Mouse (Mus musculus) embryonic stem cell, embryonic (primary cell): ENCODE measurements around the gene Wdr25.
"Not testable (repeated sequence)": the region's sequence is repeated elsewhere in the genome, so short reads cannot be mapped to it uniquely, and the experiment has no call there.

Experiments
- CTCF ChIA-PET, 4 experiments: fragments of 300-600 bp in 2 of 4; fragments of 350-600 bp in 2 of 4; sonication (Branson Sonifier 250); formaldehyde crosslinking; loops; one replicate each; lab custom pipeline; 2022; ENCODE audit warnings: inconsistent platforms in 2 of 4; lab: Charles Lee
- POLR2A ChIA-PET, 4 experiments: fragments of 300-600 bp in 2 of 4; fragments of 350-600 bp in 2 of 4; sonication (Branson Sonifier 250); formaldehyde crosslinking; loops; one replicate each; lab custom pipeline; 2022; ENCODE audit warnings: antibody characterized with exemption in 4 of 4, inconsistent platforms in 1 of 4; lab: Charles Lee

The Wdr25 gene

DNA sequence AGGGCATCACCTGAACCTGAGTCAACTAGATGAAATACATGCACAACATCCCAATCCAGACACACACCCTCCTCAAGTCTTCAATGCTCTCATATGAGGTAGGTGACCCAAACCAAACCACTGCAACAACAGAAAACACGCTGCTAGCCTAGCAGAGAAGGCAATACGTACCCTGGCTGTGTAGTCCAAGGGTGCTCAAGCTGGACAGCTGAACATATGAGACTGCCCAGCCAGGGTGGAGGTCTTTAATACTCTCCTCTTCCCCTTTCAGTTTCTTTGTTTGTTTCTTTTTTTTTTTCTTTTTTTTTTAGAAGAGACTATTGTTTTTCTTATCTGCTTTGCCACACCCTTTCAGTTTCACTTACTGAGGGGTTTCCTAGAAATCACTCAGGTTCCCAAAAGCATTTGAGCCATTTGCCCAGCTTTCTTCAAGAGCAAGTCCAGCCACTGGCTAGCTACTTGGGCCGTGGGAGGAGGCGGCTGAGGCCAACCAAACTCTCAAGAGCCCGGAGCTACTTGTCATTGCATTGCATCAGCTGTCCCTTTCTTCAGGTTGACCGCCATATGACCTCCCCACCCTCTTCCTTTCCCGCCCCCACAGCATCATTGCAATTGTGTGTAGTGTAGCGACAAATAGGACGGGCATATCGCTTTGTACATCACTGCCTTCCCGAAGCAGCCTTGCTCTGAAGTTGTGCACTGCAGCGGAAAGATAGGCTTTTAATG, at the start of gene Wdr25:
TSS of gene Wdr25 (plus strand) at position 643 of the 726 bp plus-strand sequence.
- CTCF ChIA-PET, result interaction anchor here in 2 of 4 experiments (0.5 to 2.7 kb wide), 3 partner anchors 94 to 501 kb away, joined by 3 to 6 read pairs (median 3); no protein-coding TSS in a partner anchor
- POLR2A ChIA-PET, result interaction anchor here (0.7 to 3.4 kb wide), 27 partner anchors 9 to 1066 kb away, joined by 3 to 36 read pairs (median 5); partner anchors contain the start of genes Slc25a29 (in 1 of the 4), Slc25a47 (in 1 of the 4) and Yy1 (in 1 of the 4)

DNA sequence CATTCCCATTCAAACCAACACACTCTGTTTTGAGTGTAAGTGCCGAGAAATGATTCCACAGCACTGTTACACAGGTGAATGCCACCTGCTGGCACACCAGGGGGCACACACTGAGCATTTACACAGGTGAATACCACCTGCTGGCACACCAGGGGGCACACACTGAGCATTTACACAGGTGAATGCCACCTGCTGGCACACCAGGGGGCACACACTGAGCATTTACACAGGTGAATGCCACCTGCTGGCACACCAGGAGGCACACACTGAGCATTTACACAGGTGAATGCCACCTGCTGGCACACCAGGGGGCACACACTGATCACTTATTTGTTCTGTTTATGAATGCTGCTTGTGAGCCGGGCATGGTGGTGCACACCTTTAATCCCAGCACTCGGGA, 45.4 kb upstream of the Wdr25 start:
- POLR2A ChIA-PET, result interaction anchor here in 1 of 4 experiments (0.7 kb wide), 1 partner anchor 154 kb away, joined by 3 read pairs; no protein-coding TSS in a partner anchor
- CTCF ChIA-PET, result not testable (repeated sequence)

- ChIA-PET CTCF (interaction anchor here in 2 of 4 experiments (0.6 kb wide), 2 partner anchors 10 to 296 kb away, joined by 4 to 5 read pairs; no protein-coding TSS in a partner anchor), POLR2A (interaction anchor here in 2 of 4 experiments (0.8 to 1.5 kb wide), 2 partner anchors 9 to 45 kb away, joined by 3 to 5 read pairs; partner anchors contain the start of gene Wars (in 1 of the 2))
Observed at GRCm38 (mm10) chr12:108849488-108850022, 43.9 kb upstream of the Wdr25 start.

GRCm38 (mm10) chr12:108850129-108850528, 43.3 kb upstream of the Wdr25 start:
- ChIA-PET POLR2A (interaction anchor here in 2 of 4 experiments (0.6 to 1.5 kb wide), 2 partner anchors 44 to 564 kb away, joined by 3 to 5 read pairs; partner anchors contain the start of gene Wars (in 1 of the 2)), CTCF (no interaction called here)

DNA sequence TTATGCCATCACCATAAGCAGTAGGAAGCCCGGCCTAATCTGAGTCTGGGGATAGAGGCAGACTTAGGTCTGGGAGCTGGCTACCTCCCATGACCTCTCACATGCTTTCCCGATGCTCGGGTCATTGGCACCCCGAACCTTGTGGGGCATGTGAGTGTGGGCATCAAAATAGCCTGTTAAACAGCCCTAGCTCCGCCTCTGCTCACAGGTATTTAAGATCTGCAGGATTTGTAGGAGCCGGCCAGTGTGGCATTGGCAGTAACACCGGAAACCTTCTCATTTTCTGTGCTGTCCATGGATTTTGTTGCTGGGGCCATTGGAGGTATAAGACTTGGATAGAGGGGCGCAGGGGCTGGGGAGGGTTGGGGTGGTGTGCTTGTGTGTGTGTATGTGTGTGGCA, 42.5 kb upstream of the Wdr25 start:
- ChIA-PET CTCF (no interaction called here), POLR2A (interaction anchor here in 3 of 4 experiments (0.5 to 1.5 kb wide), 4 partner anchors 43 to 1081 kb away, joined by 3 to 5 read pairs (median 3); partner anchors contain the start of gene Wars (in 1 of the 3))

- ChIA-PET POLR2A (no interaction called here), CTCF (no interaction called here)
Observed at GRCm38 (mm10) chr12:108852822-108853221, 40.6 kb upstream of the Wdr25 start.

DNA sequence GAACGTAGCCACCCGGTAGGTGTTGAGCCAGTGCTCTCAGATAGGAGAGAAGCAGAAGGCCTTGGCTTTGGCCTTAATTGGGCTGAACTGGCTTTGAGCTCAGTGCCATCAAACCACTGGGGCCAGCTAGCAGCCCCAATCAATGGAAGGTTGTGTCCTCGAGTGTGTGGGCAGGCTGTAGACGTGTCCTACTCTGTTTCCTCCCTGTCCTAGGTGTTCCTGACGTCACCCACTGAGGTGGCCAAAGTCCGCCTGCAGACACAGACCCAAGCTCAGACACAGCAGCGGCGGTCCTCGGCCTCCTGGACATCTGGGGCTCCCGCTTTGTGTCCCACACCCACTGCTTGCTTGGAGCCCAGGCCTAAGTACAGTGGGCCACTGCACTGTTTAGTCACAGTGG, 38.4 kb upstream of the Wdr25 start:
- POLR2A ChIA-PET, result interaction anchor here in 2 of 4 experiments (0.9 to 1.5 kb wide), 5 partner anchors 10 to 52 kb away, joined by 3 to 6 read pairs (median 3); partner anchors contain the start of genes Slc25a29 (in 1 of the 2), Slc25a47 (in 1 of the 2), Wars (in 1 of the 2) and Wdr25 (in 1 of the 2)

DNA sequence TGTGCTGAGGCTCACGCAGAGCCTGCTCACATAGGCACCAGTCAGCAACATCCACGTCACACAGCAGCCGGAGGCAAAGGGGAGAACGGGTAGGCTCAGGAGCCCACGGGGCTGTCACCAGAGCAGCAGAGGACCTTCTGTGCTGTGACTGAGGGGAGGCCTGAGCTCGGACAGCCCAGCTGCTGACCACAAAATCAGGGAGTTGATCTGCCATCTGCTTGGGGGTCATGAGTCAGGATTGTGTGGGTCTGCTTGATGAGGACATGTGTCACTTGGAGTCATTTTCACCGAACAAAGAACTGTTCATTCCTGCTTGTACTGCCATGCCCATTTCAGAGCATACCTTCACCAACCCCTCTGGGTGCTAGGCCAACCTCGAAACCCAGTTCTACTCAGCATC, 37.2 kb upstream of the Wdr25 start:
- ChIA-PET CTCF (interaction anchor here in 2 of 4 experiments (0.5 to 1.1 kb wide), 2 partner anchors 44 to 150 kb away, joined by 3 read pairs; no protein-coding TSS in a partner anchor), POLR2A (interaction anchor here in 2 of 4 experiments (1.5 to 5.8 kb wide), 5 partner anchors 9 to 27 kb away, joined by 5 to 32 read pairs (median 6); partner anchors contain the start of genes Slc25a29 (in 1 of the 2) and Slc25a47 (in 1 of the 2))

More for the DNA sequence above, 38.4 kb upstream of the Wdr25 start:
- CTCF ChIA-PET, result no interaction called here

- ChIA-PET POLR2A (interaction anchor here in 1 of 4 experiments (1.4 to 5.8 kb wide), 6 partner anchors 10 to 45 kb away, joined by 3 to 32 read pairs (median 7); no protein-coding TSS in a partner anchor), CTCF (no interaction called here)
Observed at GRCm38 (mm10) chr12:108857109-108857508, 36.3 kb upstream of the Wdr25 start.

GRCm38 (mm10) chr12:108857589-108858184, 35.7 kb upstream of the Wdr25 start:
- ChIA-PET CTCF (no interaction called here), POLR2A (interaction anchor here in 2 of 4 experiments (1.0 to 5.8 kb wide), 13 partner anchors 9 to 62 kb away, joined by 3 to 32 read pairs (median 3); partner anchors contain the start of genes Wars (in 1 of the 2) and Wdr25 (in 1 of the 2))

GRCm38 (mm10) chr12:108858486-108858885, 34.9 kb upstream of the Wdr25 start:
- ChIA-PET CTCF (interaction anchor here in 1 of 4 experiments (0.6 kb wide), 1 partner anchor 1591 kb away, joined by 3 read pairs; no protein-coding TSS in a partner anchor), POLR2A (interaction anchor here in 2 of 4 experiments (0.9 to 5.8 kb wide), 16 partner anchors 9 to 76 kb away, joined by 3 to 32 read pairs (median 3); partner anchors contain the start of genes Wars (in 1 of the 2) and Wdr25 (in 1 of the 2))

DNA sequence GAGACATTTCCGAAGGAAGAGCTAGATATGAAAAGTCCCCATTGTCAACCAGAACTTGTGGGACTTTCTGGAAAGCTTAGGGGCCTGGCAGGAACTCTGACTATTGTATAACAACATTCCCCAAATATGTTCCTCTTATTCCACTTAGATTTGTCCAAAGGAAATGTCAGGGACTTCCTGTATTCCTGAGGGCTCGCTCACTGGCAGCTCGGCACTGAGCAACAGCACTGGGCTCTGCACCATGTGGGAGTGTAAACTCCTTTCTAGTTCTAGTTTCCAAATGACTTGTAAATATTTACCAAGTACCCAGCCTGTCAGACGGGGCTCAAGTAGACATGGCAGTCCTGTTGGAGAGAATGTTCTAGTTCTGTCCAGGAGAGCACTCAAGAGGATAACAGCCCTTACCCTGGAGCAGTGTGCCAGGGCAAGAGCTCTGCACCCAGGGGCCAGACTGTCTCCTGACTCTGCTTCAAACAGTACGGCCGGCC, 28.4 kb upstream of the Wdr25 start:
- CTCF ChIA-PET, result interaction anchor here in 1 of 4 experiments (1.1 kb wide), 1 partner anchor 37 kb away, joined by 3 read pairs; no protein-coding TSS in a partner anchor
- POLR2A ChIA-PET, result interaction anchor here in 2 of 4 experiments (0.9 to 1.7 kb wide), 6 partner anchors 9 to 34 kb away, joined by 3 to 7 read pairs (median 3); partner anchors contain the start of genes Slc25a29 (in 1 of the 2), Slc25a47 (in 1 of the 2) and Wars (in 1 of the 2)

DNA sequence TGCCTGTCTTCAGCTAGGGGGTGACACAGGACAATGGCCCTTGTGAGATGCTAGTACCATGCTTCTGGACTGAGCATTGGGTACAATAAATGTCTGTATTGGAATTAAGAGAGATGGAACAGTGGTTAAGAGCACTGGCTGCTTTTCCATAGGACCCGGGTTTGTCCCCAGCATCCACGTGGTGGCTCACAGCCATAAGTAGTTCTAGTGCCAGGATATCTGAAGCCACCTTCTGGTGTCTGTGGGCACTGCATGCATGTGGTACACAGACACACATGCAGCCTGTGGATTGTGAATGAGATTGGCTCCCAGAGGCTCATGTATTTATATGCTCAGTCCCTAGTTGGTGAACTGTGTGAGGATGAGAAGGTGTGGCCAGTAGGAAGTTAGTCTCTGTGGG, 23.9 kb upstream of the Wdr25 start:
- ChIA-PET POLR2A (interaction anchor here in 1 of 4 experiments (1.1 kb wide), 1 partner anchor 77 kb away, joined by 4 read pairs; the partner anchor contains the start of gene Yy1), CTCF (no interaction called here)

- ChIA-PET POLR2A (interaction anchor here in 2 of 4 experiments (0.7 to 1.6 kb wide), 4 partner anchors 8 to 588 kb away, joined by 3 to 5 read pairs (median 4); partner anchors contain the start of genes Wars (in 1 of the 2) and Wdr25 (in 1 of the 2)), CTCF (no interaction called here)
Observed at GRCm38 (mm10) chr12:108873122-108873521, 20.3 kb upstream of the Wdr25 start.

DNA sequence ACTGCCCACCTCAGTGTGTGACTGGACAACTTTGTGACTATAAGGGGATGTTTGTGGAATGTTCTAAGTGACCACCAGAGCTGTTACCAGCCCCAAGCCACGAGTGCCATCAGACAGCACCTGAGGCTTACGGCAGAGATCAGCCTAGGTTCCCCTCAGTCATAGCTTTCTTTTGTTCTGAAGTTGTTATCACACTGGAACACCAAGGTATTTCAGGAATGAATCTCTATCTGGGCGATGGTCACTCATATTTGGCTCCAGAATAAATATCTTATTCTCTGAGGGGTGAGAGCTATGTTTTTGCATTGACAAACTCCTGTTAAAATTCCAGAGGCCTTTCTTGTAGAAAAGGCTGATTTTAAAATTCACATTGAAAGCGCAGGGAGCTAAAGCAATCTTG, 14.3 kb upstream of the Wdr25 start:
- ChIA-PET CTCF (interaction anchor here in 3 of 4 experiments (0.5 to 0.7 kb wide), 4 partner anchors 109 to 1539 kb away, joined by 3 to 8 read pairs (median 3); no protein-coding TSS in a partner anchor), POLR2A (interaction anchor here in 2 of 4 experiments (0.7 to 1.6 kb wide), 4 partner anchors 11 to 20 kb away, joined by 3 to 5 read pairs (median 4); no protein-coding TSS in a partner anchor)

GRCm38 (mm10) chr12:108880606-108881005, 12.8 kb upstream of the Wdr25 start:
- CTCF ChIA-PET, result no interaction called here
- POLR2A ChIA-PET, result interaction anchor here in 2 of 4 experiments (0.6 to 2.3 kb wide), 4 partner anchors 10 to 1643 kb away, joined by 3 to 10 read pairs (median 4); no protein-coding TSS in a partner anchor

DNA sequence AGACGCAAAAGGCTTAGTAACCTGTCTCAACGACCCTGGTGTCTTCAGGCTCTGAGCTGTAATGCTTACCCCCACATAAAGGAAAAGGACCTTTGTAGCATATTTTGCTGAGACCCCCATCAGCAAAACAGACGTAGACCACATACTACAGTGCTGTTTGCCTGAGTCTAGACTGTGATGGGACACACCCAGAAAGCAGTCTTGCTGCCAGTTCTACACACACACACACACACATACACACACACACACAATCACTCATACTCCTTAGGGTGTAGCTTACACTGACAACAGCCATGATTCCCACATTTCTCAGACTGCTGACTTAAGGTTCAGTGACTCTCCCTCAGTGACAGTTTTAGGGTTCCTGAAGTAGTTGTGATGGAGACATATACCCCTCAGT, 12.2 kb upstream of the Wdr25 start:
- CTCF ChIA-PET, result no interaction called here

More for the DNA sequence above, 12.2 kb upstream of the Wdr25 start:
- POLR2A ChIA-PET, result interaction anchor here in 2 of 4 experiments (0.6 to 5.1 kb wide), 5 partner anchors 10 to 1642 kb away, joined by 3 to 36 read pairs (median 4); partner anchors contain the start of genes Wars (in 1 of the 2) and Wdr25 (in 1 of the 2)
